Mouse (Mus musculus): Measurements from ENCODE around the gene Asb11.

The Asb11 gene

DNA sequence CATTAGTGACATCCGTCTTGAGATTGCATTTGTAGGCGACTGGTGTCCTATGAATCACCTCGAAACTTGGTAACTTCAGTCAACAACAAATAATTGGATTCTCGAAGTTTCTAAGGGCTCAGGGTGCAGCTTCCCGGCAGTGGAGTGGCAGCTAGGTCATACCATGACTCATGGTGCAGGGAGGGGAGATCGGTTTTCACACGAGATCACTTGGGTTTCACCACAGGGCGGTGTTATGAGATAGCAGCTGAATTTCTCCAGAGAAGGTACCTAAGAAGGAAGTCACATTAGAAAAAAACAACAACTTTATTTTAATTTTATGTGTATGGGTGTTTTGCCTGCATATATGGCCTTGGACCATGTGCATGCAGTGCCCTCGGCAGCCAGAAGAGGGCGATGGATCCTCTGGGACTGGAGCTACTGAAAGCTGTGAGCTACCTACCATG is 9.3 kb downstream of the Asb11 start:
- DNase-seq, result no peak

DNA sequence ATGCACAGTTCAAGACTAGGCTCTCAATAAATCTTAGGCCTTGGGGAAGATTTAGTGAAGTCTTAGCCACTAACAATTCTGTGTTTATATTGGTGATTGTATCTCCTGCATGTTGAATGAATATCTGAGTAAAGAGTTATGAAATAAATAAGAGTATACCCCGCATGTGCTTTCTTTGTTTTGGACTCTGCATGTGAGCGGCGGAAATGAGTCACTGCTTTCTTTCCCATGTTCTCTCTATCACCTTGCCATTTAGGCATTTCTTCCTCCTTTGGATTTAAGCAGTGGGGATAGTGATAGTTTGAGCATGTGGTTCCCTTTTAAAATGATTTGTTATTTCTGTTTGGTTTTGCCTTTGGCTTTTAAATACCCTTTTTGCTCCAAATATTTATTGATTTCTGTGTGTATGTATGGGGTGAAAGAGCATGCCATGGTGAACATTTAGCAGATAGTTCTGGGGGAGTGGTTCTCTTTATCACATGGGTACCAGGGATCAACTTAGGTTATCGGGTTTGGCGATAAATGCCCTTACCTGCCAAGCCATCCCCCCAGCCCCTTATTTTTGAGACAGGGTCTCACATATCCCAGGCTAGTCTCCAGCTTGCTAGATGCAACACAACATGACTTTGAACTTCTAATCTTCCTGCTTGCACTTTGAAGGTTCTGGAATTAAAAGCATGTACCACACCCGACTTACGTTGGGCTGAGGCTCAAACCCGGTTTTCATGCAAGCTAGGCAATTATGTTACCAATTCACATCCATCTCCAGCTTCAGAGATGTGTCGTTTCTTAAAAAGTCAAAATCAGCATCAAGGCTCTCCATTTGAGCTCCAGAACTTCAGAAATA is 10.3 kb downstream of the Asb11 start:
- no peak for DNase-seq

DNA sequence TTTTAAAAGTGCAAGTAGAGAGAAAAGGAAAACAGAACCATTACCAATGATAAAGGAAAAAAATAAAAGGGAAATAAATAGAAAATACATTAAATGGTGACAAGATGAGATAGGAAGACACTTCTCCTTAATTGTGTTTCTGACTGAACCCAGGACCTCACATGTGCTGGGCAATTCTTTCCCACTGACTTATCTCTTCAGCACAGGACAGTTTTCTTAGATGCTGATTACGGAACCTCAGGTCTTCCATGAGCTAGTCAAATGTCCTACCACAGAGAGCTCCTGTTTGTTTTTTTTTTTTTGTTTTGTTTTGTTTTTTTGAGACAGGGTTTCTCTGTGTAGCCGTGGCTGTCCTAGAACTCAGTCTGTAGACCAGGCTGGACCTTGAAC is 10.9 kb downstream of the Asb11 start:
- no peak for DNase-seq

DNA sequence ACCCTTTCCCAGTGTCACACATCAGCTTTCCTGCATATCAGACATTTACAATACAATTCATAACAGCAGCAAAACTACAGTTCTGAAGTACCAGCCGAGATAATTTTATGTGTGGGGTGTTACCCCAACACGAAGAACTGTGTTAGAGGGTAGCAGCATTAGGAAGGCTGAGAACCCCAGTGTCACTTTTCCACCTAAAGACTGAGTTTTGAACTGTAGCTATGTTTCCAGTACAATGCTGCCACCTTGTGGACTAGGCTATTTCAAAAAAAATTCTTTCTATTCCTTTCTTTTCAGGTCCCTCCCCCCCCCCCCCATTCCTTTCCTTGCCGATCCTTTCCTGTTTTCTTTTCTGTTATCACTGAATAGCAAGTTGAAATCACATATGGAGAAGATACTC is 12.4 kb downstream of the Asb11 start:
- DNase-seq, result peak; percentile 23

DNA sequence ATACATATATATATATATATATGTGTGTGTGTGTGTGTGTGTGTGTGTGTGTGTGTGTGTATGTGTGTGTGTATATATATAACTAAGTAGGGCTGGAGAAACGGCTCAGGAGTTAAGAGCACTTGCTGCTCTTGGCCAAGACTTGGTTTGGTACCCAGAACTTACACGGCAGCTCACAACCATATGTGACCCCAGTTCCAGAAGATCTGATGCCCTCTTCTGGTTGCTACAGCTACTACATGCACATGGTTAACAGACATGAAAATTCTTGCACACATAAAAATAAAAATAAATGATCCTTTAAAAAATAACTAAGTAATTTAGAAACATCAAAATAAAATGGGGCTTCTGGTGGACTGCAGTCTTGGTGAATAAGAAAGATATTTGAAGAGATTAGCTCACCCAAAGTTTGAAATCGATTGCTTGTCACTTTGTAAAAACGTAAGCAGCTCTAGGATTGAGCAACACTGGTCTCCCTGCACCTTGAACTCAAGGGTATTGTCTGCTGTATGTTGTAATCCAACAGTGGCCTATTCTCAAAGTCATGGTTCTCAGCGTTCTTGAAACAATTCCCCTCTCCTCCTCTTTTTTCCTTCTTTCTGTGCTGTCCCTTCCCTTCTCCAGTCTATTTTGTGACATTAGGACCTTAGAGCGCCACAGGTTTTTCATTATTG is 22.5 kb downstream of the Asb11 start:
- no peak for DNase-seq

DNA sequence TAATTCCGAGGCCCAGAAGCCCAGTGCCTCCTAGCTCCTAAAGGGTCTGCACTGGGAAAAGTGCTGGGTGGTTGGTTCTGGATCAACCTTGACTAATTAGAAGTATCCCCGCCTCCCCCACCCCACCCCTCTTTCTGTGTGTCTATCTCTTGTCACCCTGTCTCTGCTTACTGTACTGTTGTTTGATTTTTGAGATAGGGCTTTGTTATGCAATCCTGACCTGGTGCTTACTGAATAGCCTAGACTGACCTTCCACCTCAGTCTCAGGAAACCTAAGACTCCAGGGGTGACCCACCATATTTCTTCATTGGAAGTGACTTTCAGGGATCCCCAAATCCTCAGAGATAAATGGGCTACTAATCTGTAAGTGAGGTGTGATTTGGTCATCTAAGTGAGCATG is 65.5 kb downstream of the Asb11 start:
- no peak for DNase-seq

DNA sequence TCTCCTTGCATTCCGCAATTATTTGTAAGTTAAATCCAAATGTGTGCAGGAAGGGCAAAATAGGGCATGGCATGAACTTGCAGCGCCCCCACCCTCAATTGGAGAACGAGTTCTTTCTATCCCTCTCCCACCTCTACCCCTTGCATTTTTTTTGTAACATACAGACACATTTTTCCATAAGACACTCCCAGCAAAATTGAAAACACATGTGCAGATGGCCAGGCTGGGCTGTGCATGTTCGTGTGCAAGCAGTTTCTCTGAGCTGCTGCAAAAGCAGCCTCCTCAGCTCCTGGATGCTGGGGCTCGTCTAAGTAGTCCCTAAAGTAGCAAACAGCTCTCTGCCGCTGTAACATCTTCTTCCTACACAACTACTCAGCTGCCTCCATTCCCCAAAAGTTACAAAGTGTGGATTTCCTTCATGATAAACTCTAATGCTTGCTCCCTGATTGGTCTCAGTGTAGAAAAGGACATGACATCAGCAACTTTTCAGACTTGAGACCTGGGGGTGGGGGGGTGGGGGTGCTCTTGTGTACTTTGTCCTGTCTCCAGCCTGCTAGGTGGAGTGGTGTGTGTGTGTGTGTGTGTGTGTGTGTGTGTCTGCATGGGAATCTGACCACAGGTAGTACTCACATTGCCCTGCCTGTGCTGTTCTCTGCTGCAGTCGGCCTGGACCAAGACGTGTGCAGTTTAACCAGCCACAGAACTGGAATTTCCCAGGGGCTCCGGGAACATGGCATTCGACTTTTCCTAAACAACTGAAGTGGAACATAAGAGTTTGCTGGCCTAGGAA is 69.1 kb downstream of the Asb11 start, which contains the start of gene Asb9:
Gene Asb9 (plus strand): TSS at position 619 of the 790 bp plus-strand sequence.
- DNase-seq, result no peak

DNA sequence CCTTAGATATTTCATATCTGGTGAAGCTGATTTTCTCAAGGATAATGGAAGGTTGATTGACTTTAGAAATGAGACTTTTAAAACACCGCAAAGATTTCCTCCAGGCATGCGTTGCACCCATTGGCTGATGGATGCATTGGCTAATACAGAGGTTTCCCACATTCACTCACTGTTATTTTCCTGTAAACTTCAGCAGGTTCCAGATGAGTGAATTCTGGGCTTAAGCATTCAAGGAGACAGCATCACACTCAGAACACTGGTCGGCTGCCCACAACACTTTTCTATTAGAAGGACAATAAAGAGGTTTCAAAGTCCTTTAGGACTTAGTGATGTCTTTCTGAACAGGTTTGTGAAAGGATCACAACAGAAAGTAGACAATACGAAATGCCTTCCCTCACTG is 70.3 kb downstream of the Asb11 start:
- no peak for DNase-seq

DNA sequence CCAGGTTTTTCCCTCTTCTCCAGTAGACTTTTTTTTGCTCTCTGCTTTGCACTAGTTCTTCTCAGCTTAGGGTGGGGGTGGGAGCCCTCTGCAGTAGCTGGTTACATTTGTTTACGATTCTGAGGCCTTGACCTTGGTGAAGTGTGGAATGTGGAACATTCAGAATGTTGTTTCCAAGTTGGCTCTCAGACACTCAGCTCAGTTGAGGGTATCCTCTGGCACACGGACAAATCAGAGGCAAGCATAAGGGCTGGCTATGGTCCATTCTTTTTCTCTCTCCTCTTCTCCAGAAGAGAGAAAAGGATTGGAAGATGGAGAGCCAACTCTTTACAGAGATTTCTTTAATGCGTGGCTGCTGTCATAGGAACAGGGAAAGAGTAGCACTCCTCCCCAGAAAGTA is 71.9 kb downstream of the Asb11 start:
- no peak for DNase-seq

Data from right cerebral cortex, adult 18-20 months (tissue).